Mouse (Mus musculus): ENCODE measurements around the gene Anln. TPM values are rescaled to one million over a fixed set of nuclear protein-coding genes. Genes with fewer than 3 reads are reported as not detected.

Anln gene
- polyA plus RNA-seq, 1 experiment from 2014 or later, result 31.4 TPM

DNA sequence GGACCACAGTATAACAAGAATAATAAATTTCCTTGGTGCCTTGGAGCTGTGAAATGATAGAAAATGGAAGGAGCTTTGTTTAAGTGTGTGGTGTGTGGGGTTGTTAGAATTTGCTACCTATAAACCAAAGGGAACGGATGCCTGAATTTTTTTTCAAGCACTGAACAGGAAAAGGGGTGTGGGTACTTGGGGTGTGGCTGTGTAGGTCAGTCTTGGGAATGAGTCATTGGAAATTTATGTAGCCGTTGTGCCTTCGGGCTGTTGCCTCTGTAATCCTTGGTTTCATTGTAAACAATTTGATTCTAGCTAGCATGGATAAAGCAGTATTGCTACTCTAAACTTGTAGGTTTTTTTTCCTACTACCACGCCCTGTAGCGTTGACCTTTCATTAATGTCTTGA is 1.4 kb upstream of the Anln start:
- Histone ChIP-seq H3K36me3 (peaks cover 9% of the 10 kb centered on the region; the same call in 1 of the 2 replicates), H3K9me3 (no peaks in the 10 kb centered on the region), H3K27me3 (ENCODE audit: insufficient read depth, poor library complexity, severe bottlenecking) (no peaks in the 10 kb centered on the region), H3K4me3 (no peak overlapping the region), H3K27ac (no peak overlapping the region), H3K4me1 (replicated peaks) (peaks cover 27% of the 10 kb centered on the region)
- WGBS, result 91% methylated on average over 5 of the region's 5 CpGs
- no peak for DNase-seq (ENCODE audit: low spot score)

DNA sequence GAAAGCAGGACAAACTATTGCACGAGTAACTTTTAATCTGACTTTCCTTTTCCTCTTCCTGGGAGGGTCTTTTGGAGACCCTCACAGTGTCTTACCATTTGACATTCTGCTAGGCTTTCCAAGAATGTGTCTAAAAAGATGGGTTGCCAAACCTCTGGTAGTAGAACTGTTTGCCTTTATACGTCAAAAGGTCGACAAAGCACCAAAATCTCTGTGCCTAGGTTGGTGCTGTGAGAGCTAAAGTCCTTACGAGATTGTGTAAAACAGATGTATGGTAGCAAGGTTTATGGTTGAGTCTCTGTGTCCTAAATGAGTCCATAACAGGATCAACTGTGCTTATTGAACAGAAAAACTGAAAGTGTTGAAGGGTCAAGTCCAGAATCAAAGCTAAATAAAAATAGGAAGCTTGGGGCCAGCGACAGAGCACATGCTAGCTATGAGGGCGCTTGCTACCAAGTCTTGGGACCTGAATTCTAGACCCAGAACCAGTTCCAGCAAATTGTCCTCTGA is 803 bp upstream of the Anln start:
- H3K4me1 ChIP-seq (replicated peaks), result peaks cover 27% of the 10 kb centered on the region
- H3K4me3 ChIP-seq, result peak overlapping the region; percentile 92
- 70% methylated on average over 6 of the region's 6 CpGs for WGBS
- no peaks in the 10 kb centered on the region for H3K27me3 ChIP-seq (ENCODE audit: insufficient read depth, poor library complexity, severe bottlenecking)
- peaks cover 12% of the 10 kb centered on the region; the same call in 1 of the 2 replicates for H3K36me3 ChIP-seq
- no peak for DNase-seq (ENCODE audit: low spot score)
- H3K9me3 ChIP-seq, result no peaks in the 10 kb centered on the region
- H3K27ac ChIP-seq, result peak overlapping the region; percentile 98

DNA sequence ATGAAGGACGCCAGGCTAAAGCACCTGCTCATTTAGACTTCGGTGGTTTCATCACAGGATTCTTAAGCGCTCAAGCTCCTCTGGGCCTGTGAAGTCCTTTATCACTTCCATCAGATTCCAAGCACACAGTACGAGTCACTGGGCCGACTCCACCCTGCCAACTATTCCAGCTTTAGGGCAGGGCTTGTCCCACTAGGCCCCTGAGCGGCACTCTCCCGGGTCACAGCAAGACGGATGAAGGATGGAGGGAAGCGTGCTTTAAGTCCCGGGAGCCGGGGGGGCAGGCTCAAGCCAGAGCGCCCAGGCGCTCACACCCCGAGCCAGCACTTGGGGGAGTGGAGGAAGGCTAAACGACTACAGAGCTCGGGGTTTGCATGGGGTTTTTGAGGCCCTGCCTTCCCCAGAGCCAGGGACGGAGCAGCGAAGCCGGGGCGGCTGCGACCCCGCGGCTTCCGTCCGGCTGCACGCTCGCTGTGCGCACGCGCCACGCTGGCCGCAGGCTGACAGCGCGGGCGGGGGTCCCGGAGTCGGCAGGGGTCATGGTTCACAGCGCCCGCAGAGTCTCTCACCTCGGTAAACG is 497 bp downstream of the Anln start:
- peak overlapping the region; percentile 92 for H3K4me3 ChIP-seq
- H3K36me3 ChIP-seq, result peaks cover 21% of the 10 kb centered on the region
- peaks cover 27% of the 10 kb centered on the region for H3K4me1 ChIP-seq (replicated peaks)
- WGBS, result under 1% methylated on average over 41 of the region's 41 CpGs
- no peaks in the 10 kb centered on the region for H3K27me3 ChIP-seq (ENCODE audit: insufficient read depth, poor library complexity, severe bottlenecking)
- no peak for DNase-seq (ENCODE audit: low spot score)
- H3K27ac ChIP-seq, result peak overlapping the region; percentile 98
- H3K9me3 ChIP-seq, result no peaks in the 10 kb centered on the region

- H3K4me3 ChIP-seq, result peak overlapping the region; percentile 92
- DNase-seq (ENCODE audit: low spot score), result no peak
- H3K27ac ChIP-seq, result peak overlapping the region; percentile 98
- H3K9me3 ChIP-seq, result no peaks in the 10 kb centered on the region
- peaks cover 27% of the 10 kb centered on the region for H3K36me3 ChIP-seq
- WGBS, result 29% methylated on average over 6 of the region's 6 CpGs
- H3K4me1 ChIP-seq (replicated peaks), result peaks cover 27% of the 10 kb centered on the region
- no peaks in the 10 kb centered on the region for H3K27me3 ChIP-seq (ENCODE audit: insufficient read depth, poor library complexity, severe bottlenecking)
Measured at GRCm38 (mm10) chr9:22387901-22388300, 1.1 kb downstream of the Anln start.

- peaks cover 27% of the 10 kb centered on the region for H3K4me1 ChIP-seq (replicated peaks)
- no peak overlapping the region for H3K27ac ChIP-seq
- no peak overlapping the region for H3K4me3 ChIP-seq
- DNase-seq (ENCODE audit: low spot score), result no peak
- H3K9me3 ChIP-seq, result no peaks in the 10 kb centered on the region
- H3K36me3 ChIP-seq, result peaks cover 47% of the 10 kb centered on the region
- H3K27me3 ChIP-seq (ENCODE audit: insufficient read depth, poor library complexity, severe bottlenecking), result no peaks in the 10 kb centered on the region
- WGBS, result 83% methylated on average over 2 of the region's 2 CpGs
Measured at GRCm38 (mm10) chr9:22385890-22386289, 3.1 kb downstream of the Anln start.

GRCm38 (mm10) chr9:22376086-22376485 is 12.9 kb downstream of the Anln start:
- Histone ChIP-seq H3K4me3 (no peak overlapping the region), H3K9me3 (peaks cover 4% of the 10 kb centered on the region; the same call in 1 of the 2 replicates), H3K36me3 (peaks cover 94% of the 10 kb centered on the region), H3K27ac (no peak overlapping the region), H3K4me1 (replicated peaks) (no peaks in the 10 kb centered on the region), H3K27me3 (ENCODE audit: insufficient read depth, poor library complexity, severe bottlenecking) (no peaks in the 10 kb centered on the region)
- DNase-seq (ENCODE audit: low spot score), result peak; percentile 11
- 88% methylated on average over 5 of the region's 5 CpGs for WGBS

DNA sequence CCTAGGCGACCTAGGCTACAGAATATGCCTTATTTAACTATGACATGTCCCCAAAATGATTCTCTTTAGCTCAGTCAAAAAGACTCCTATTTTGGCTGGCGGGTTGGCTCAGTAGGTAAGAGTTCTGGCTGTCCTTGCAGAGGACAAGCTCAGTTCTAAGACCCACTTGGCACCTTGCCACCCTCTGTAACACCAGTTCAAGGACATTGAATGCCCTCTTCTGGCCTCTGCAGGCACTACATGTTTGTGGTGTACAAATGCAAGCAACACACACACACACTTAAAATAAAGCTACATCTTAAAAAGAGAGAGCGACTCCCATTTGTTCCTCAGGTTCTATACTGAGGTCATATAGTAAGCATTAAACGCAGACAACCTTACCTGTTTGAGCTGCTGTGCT is 16.2 kb downstream of the Anln start:
- H3K27ac ChIP-seq, result no peak overlapping the region
- 92% methylated on average over 4 of the region's 4 CpGs for WGBS
- H3K27me3 ChIP-seq (ENCODE audit: insufficient read depth, poor library complexity, severe bottlenecking), result no peaks in the 10 kb centered on the region
- H3K36me3 ChIP-seq, result peaks cover 93% of the 10 kb centered on the region
- no peak for DNase-seq (ENCODE audit: low spot score)
- H3K4me1 ChIP-seq (replicated peaks), result no peaks in the 10 kb centered on the region
- H3K4me3 ChIP-seq, result no peak overlapping the region
- no peaks in the 10 kb centered on the region for H3K9me3 ChIP-seq

DNA sequence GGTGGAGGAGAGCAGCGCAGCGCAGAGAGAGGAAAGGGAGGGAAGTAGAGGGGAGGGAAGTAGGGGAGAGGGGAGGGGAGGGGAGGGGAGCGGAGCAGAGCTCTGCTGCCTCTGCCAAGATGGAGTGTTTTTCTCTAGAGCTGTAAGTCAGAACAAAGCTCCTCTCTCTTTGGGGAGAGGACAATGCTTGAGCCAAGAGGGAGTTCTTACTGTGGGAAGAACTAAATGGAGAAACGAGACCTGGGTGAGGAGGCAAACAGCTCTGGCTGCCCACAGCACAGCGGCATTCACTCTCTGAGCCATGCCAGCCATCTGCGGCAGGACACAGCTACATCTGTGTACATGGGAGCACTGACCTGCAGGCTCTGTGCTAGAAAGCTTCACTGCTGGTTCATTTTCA is 21.0 kb downstream of the Anln start:
- Histone ChIP-seq H3K4me3 (no peak overlapping the region), H3K4me1 (replicated peaks) (no peaks in the 10 kb centered on the region), H3K27me3 (ENCODE audit: insufficient read depth, poor library complexity, severe bottlenecking) (no peaks in the 10 kb centered on the region), H3K9me3 (no peaks in the 10 kb centered on the region), H3K36me3 (peaks cover 96% of the 10 kb centered on the region), H3K27ac (no peak overlapping the region)
- WGBS, result 82% methylated on average over 6 of the region's 6 CpGs
- DNase-seq (ENCODE audit: low spot score), result no peak

GRCm38 (mm10) chr9:22366621-22367020 is 22.4 kb downstream of the Anln start:
- H3K27me3 ChIP-seq (ENCODE audit: insufficient read depth, poor library complexity, severe bottlenecking), result no peaks in the 10 kb centered on the region
- H3K36me3 ChIP-seq, result peaks cover 96% of the 10 kb centered on the region
- no peaks in the 10 kb centered on the region for H3K9me3 ChIP-seq
- H3K27ac ChIP-seq, result no peak overlapping the region
- WGBS, result 96% methylated on average over 10 of the region's 10 CpGs
- H3K4me3 ChIP-seq, result no peak overlapping the region
- H3K4me1 ChIP-seq (replicated peaks), result no peaks in the 10 kb centered on the region
- DNase-seq (ENCODE audit: low spot score), result no peak

GRCm38 (mm10) chr9:22366221-22366620 is 22.8 kb downstream of the Anln start:
- peaks cover 96% of the 10 kb centered on the region for H3K36me3 ChIP-seq
- no peaks in the 10 kb centered on the region for H3K9me3 ChIP-seq
- no peaks in the 10 kb centered on the region for H3K4me1 ChIP-seq (replicated peaks)
- DNase-seq (ENCODE audit: low spot score), result no peak
- no peak overlapping the region for H3K4me3 ChIP-seq
- no peaks in the 10 kb centered on the region for H3K27me3 ChIP-seq (ENCODE audit: insufficient read depth, poor library complexity, severe bottlenecking)
- WGBS, result 96% methylated on average over 2 of the region's 2 CpGs
- H3K27ac ChIP-seq, result no peak overlapping the region

GRCm38 (mm10) chr9:22360916-22361315 is 28.1 kb downstream of the Anln start:
- Histone ChIP-seq H3K36me3 (peaks cover 98% of the 10 kb centered on the region), H3K27me3 (ENCODE audit: insufficient read depth, poor library complexity, severe bottlenecking) (no peaks in the 10 kb centered on the region), H3K4me1 (replicated peaks) (no peaks in the 10 kb centered on the region), H3K4me3 (no peak overlapping the region), H3K9me3 (no peaks in the 10 kb centered on the region), H3K27ac (no peak overlapping the region)
- no peak for DNase-seq (ENCODE audit: low spot score)
- 95% methylated on average over 6 of the region's 6 CpGs for WGBS

GRCm38 (mm10) chr9:22355919-22356318 is 33.1 kb downstream of the Anln start:
- no peak overlapping the region for H3K27ac ChIP-seq
- no peak for DNase-seq (ENCODE audit: low spot score)
- H3K4me1 ChIP-seq (replicated peaks), result no peaks in the 10 kb centered on the region
- H3K27me3 ChIP-seq (ENCODE audit: insufficient read depth, poor library complexity, severe bottlenecking), result no peaks in the 10 kb centered on the region
- H3K9me3 ChIP-seq, result no peaks in the 10 kb centered on the region
- WGBS, result 90% methylated on average over 3 of the region's 3 CpGs
- peaks cover 95% of the 10 kb centered on the region for H3K36me3 ChIP-seq
- H3K4me3 ChIP-seq, result no peak overlapping the region

- H3K9me3 ChIP-seq, result no peaks in the 10 kb centered on the region
- peaks cover 91% of the 10 kb centered on the region for H3K36me3 ChIP-seq
- H3K27ac ChIP-seq, result no peak overlapping the region
- 82% methylated on average over 5 of the region's 5 CpGs for WGBS
- DNase-seq (ENCODE audit: low spot score), result no peak
- no peaks in the 10 kb centered on the region for H3K4me1 ChIP-seq (replicated peaks)
- no peaks in the 10 kb centered on the region for H3K27me3 ChIP-seq (ENCODE audit: insufficient read depth, poor library complexity, severe bottlenecking)
- no peak overlapping the region for H3K4me3 ChIP-seq
Measured at GRCm38 (mm10) chr9:22353901-22354300, 35.1 kb downstream of the Anln start.

- no peaks in the 10 kb centered on the region for H3K27me3 ChIP-seq (ENCODE audit: insufficient read depth, poor library complexity, severe bottlenecking)
- H3K27ac ChIP-seq, result no peak overlapping the region
- 93% methylated on average over 5 of the region's 5 CpGs for WGBS
- no peaks in the 10 kb centered on the region for H3K9me3 ChIP-seq
- H3K4me1 ChIP-seq (replicated peaks), result no peaks in the 10 kb centered on the region
- H3K4me3 ChIP-seq, result no peak overlapping the region
- DNase-seq (ENCODE audit: low spot score), result no peak
- H3K36me3 ChIP-seq, result peaks cover 89% of the 10 kb centered on the region
Measured at GRCm38 (mm10) chr9:22353465-22353864, 35.5 kb downstream of the Anln start.

All from hindbrain, embryonic 10.5 days (tissue).